Mouse (Mus musculus) ovary, adult 18-20 months (tissue): ENCODE measurements around the gene Clgn.

ENCODE experiments used
- DNase-seq: peaks from one replicate; pipeline ENCODE4 v3.0.0; 2022; ENCODE audit warnings: low spot score, mixed read lengths

The Clgn gene

DNA sequence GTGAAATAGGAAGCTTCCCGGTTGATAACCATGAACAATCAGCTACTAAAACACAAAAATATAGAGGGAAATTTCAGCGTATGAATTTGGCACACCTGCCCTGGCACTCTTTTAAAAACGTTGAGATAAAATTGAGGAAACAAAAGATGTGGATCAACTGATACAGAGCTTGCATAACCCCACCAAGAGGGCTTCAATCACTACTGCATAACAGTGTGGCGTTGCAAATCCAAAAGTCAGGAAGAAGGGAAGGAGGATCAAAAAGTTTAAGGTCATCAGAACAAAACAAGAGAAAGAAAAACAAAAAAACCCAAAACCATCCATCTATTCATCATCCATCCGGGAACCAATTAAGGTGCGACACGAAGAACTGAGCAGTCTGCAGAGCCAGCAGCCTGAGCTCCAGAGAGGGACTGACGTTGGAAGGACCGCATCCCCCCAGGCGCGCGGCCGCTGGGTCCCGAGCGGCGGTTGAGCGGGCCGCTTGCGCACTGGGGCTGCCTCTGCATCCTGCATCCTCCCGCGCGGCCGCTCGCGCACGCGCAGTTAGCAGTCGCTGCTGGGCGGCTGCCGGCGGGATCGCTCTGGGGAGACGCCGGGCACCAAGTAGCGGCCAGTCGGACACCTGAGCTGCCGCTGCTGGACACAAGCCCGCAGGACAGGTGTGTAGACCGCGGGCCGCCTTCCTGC, at the start of gene Clgn:
TSS of gene Clgn (plus strand) at position 552 of the 690 bp plus-strand sequence.
- no peak for DNase-seq

DNA sequence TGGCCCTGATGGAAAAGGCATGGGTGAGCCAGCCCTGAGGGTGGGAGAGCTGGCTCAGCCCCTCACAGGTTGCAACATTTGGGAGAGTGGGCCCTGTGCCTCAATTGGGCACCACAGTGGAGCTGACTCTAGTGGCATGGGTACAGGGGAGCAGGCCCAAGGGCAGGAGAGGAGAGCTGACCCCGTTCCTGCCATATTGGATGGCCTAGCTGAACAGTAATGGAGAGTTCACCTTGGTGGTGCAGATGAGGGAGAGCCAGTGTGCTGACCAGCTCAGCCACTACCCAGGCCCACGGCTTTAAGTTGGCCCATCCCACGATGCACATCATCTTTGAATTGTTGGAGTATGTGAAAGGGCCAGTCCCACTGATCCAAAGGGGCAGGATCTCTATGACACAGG, 47.6 kb upstream of the Clgn start:
- no peak for DNase-seq

DNA sequence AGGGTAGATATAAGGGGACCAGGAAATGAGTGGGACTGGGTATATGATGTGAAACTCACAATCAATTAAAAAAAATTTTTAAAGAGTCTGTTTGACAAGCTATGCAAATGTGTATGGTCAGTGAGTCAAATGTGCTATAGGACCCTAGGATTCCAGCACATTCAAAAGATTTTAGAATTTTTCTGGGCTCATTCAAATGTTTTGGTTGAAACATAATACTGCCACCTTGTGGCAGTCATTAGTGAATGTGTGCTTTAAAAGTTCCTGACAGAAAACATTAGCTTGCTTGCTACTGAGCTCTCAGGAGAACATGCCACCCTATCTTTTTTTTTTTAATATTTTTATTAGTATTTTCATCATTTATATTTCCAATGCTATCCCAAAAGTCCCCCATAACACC, 47.0 kb upstream of the Clgn start:
- no peak for DNase-seq

DNA sequence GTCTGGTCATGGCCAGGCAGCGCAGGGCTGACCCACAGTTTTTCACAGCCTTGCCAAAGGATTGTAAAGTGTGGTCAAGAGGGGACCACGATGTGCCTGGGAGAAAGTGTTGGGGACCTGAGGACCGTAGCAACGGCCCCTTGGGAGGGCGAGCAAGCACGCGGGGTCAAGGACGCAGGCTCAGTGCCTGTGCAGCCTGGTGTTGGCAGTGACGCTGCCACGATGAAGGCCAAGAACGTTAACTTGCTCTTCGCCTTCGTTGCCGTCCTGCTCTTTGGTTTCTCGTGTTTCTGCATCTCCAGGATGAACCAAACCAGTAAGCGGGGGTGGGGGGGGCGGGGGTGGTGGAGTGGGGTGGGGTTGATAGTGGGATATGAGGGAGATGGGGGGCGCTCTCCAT, 41.4 kb upstream of the Clgn start, which contains the start of gene Mgat4d:
TSS of gene Mgat4d (plus strand) at position 209 of the 400 bp plus-strand sequence.
- no peak for DNase-seq

DNA sequence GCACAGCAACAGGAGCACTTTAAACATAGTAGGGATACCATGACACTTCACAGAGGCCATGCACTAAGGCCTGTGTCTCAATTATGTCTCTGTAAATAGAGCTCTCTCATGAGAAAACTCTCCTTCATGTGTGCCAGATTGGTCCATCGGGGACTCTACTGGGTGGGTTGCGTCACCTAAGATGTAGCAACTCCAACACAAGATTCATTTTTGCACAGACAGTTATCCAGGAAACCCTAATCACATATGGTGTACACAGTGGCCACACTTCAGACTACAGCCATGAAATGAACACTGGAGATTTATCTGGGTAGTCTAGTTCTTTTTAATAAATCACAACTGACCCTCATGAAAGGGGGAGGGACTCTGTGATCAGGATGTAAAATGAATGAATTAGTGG, 38.4 kb upstream of the Clgn start:
- no peak for DNase-seq

DNA sequence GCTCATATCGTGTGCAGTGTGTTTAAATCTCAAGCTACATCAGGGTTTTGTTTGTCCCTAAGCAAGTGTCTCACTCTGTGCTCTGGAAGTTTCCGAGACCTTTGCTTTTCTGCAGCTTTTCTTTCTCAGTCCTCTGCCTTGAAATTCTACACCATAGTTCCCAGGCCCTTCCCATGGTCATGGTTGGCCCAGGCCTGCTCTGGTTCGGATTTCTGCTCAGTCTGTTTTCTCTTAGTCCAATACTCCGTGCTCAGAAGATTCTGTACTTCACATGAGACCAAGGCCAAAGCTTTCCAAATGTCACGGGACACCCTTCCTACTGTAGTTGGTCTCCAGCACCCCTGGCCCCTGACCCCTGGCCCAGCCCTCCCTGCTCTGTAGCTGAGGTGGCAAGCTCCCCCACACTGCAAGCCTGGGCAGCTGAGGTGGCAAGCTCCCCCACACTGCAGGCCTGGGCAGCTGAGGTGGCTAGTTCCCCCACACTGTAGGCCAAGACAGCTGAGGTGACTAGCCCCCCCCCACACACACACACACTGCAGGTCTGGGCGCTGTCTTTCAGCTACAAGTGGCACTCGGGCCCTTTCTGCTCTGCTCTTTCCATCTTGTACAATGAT, 26.4 kb upstream of the Clgn start:
- DNase-seq, result no peak

DNA sequence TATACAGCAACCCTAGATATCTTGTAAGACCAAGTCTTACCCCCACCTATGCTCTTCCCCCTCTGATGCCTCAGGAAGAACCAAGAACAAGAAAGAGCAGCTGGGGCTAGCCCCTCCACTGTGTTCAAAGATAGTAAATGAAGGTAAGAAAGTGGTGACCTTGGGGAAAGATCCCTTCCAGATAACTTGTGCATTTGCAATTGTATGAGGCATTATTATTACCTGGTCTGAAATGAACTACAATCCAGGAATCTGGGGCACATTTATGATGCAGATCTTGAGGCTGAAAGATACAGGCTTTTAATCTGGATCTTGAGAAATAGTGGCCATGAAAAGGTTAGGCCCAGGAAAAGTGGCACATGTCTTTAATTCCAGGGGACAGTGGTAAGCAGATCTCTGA, 12.4 kb upstream of the Clgn start:
- no peak for DNase-seq

DNA sequence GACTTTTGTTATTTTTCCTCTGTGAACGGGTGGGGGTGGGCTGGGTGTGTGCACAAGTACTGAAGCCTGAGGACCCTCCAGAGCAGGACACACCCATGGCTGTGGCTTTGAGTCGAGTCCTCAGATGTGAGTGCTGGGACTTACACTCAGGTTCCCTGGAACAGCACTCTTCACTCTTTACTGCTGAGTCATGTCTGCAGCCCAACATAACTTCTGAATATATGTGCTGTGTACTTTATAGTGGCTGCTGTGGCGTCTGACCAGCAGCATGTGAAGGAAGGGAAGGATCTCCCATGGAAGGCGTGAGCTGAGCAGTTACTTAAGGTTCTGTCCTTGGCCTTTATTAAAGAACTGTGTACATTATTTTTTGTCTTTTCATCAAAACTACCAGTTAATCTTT, 9.5 kb upstream of the Clgn start:
- DNase-seq, result no peak

DNA sequence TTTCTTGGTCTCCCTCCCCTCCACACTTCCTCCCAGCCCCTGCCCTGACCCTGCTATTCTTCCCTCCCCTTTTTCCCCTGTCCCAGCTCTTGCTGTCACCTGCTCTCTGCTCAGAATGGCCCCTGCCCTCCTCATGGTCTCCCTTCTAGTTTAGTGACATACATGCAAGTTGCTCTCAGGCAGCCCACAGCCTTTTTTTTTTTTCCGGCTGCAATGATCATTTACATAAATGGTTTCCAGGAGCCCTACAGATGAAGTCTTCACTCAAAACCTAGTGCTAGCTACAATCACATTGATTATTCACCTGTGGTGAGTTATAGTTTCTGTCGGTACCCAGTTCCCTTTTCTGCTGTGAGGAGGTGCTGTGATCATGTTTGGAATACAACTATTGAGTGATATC, 8.7 kb upstream of the Clgn start:
- no peak for DNase-seq

DNA sequence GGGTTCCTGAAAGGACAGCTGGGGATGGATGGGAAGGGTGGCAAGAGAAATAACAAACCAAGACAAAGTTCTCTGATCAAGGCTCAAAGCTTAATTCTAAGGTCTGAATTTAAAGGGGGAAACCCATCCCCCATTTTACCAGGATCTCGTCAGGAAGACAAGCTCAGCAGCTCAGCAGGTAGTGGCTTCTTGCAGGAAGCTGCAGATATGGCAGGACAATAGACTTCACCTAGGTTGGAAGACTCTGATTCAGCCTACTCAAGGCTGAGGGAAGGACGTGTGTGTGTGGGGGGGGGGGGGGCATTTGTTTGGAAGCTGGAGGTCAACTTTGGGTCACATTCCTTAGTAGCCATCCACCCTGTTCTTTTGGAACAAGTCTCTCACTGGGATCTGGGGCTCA, 6.8 kb upstream of the Clgn start:
- no peak for DNase-seq

DNA sequence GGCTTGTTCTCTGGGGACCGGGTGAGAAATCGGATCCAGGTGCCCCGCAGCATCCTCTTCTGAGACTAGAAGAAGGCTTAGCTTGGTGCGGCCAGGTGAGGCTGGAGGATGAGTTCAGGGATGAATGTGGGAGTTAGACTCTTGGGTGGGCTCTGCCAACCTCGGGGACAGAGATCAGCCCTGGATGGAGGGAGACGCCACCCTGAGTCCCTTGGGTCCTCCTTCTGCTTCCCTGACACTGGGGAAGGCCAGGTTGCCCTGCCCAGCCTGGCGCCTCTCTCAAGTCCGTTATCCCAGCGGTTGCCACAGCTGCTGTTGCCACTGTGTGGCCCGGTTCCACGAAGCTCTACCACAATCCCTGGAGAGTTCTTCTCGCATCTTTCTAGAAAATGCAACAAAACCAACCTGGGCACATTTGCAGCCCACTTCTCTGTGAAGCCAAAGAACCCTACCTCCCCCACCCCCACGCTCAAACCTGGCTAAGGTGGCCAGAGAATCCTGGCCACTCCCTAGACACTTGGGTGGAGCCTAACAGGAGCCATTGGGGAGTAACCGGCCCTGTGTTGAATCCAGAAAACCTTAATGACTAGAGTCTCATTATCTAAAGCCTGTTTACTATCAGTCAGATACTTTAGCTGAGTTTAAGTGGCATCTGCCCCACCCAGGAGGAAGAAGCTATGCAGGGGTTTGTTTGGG, 487 bp downstream of the Clgn start:
- no peak for DNase-seq

DNA sequence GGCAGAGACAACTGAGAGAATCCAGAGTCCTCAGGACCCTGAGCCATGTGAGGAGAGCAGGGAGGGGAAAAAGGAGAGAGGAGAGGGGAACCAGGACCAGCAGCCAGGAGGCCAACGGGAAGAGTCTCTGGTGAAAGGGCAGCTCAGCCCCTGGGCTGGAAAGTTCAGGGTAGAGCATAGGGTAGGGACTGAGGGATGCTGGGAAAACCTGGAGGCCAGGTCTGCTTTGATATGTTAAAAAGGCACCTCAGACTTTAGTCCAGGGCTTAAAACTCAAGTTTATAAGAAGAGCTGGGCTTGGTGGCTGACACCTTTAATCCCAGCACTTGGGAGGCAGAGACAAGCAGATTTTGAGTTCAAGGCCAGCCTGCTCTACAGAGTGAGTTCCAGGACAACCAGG, 2.9 kb downstream of the Clgn start:
- no peak for DNase-seq

DNA sequence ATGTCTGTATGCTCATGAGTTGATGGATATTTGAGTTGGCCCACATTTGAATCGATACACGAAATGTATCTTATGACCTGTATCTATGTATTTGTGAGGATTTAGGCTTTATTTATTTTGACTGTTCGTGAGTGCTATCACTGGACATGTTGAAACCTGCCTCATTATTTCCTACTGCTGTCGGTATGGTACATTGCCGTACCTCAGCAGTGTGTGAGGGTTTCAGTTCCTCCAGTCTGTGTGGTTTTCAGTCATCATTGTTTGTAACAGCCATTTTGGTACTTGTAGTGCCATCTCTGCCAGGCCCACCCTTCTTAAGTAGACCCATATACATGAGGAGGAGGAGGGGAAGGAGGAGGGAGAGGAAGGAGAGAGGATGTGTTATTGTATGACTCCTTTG, 4.7 kb downstream of the Clgn start:
- DNase-seq, result no peak

DNA sequence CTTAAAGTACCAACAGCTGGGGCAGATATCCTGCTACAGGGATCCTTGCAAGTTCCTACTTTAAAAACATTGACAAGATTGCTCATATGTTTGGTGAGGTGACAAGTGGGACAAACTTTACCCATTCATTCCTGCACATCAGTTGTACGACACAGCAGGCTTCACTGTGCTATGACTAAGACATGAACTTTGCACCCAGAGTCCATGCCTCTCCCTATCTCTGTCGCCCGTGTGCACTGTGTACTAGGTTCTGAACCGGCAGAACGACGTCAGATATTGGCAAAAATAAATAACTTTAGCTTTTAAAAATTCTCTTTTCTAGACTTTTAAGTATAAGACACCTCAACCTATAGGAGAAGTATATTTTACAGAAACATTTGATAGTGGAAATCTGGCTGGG, 7.0 kb downstream of the Clgn start:
- DNase-seq, result no peak

DNA sequence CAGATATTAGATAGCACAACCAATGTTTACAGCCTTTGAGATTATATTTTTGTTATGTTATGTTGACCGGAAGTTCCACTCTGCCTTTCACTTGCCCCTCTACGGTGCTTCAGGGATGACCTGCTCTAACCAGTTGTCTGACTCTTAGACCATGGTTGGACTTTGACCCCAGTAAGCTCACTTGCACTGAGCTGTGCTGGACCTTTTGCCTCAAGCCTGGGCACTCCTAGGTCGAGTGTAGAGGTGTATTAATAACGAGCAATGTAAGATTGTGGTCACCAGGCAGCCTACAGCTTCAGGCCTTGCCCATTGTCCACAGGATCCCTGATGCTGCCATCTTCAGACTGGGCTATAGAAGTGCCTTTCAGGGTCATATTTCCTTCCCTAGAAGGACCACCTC, 8.1 kb downstream of the Clgn start:
- DNase-seq, result no peak

DNA sequence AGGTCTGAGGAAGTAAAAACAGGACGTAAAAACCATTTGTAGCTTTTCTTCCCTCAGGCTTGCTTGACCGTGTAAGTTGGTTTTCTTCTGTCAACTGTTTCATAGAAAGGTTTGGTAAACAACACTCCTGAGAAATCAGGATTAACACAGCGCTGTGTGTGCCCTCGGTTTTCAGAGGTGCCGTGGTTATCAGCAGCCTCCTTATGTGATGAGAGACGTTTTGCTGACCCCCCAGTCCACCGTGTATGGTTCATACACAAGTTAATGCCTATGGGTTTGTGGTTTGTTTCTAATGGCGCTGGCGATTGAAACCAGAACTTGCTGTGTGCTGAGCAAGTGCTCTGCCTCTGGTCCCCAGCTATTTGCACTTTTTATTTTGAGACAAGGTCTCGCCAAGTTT, 15.9 kb downstream of the Clgn start:
- DNase-seq, result no peak

DNA sequence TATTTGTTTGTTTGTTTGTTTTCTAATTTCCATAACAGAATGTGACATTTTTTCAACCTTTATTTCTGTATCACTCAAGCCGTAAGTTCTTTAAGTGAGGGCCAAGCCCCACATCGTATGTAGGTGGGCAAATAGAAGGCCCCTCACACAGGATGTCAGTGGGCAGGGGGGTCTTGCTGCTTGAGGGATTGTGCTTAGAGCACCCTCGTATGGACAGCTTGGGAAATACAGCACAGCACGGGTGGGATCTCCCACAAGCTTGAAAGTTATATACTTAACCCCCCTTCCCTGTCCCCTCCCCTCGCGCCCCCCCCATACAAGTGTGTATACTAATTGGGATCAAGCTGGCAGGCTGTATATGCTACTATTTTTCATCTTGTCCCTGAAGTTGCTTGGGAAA, 17.2 kb downstream of the Clgn start:
- no peak for DNase-seq

DNA sequence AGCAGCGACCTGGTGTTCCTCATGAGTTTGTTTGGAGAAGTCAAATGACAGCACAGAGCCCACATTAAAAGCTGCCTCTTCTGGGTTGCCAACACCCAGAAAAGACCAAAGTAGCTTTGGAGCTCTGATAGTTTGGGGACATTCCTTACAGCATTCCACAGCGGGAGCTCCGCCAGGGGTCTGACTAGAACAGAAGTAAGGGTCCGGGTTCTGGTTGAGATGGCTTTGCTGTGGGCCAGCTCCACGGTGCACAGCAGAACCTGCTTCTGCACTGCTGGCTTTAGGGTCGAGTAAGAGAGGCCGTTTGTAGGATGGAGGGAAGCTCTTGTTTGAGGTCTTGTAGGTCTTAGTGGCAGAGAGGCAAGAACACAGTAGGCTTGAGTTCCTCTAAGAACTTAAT, 18.8 kb downstream of the Clgn start:
- no peak for DNase-seq

DNA sequence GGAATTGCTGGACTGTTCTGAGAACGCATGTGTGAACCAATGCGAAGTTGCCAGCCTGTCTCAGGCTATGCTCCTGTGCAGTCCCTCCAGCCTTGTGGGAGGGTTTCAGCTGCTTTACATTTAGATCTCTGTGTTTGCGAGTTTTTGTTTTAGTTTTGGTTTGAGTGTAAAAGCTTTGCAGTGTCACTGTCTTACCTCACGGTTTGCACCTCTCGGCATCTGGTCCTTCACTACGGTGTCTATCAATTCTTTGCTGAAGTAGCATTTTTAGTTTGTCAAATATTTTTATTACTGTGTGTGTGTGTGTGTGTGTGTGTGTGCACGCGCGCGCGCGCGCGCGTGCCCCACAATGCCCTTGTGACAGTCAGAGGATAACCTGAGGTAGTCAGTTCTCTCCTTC, 27.2 kb downstream of the Clgn start:
- DNase-seq, result no peak

DNA sequence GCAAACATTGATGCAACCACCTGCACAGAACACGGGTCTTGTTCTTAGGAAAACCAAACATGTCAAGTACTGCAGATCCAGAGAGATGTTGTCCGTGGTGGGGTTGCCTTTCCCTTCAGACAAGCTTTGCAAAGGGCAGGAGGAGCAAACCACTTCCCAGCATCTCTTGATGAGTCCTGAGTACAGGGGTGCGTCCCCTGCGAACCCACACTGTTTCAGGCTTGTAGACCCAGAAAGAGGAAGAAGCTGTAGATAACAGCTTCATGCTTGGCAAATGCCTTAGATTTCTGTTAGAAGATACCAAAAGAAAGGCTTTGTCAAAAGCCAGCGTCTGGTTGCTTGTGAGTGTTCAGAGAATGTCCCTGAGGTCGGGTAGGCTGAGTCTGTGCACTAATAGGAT, 28.3 kb downstream of the Clgn start:
- DNase-seq, result no peak

DNA sequence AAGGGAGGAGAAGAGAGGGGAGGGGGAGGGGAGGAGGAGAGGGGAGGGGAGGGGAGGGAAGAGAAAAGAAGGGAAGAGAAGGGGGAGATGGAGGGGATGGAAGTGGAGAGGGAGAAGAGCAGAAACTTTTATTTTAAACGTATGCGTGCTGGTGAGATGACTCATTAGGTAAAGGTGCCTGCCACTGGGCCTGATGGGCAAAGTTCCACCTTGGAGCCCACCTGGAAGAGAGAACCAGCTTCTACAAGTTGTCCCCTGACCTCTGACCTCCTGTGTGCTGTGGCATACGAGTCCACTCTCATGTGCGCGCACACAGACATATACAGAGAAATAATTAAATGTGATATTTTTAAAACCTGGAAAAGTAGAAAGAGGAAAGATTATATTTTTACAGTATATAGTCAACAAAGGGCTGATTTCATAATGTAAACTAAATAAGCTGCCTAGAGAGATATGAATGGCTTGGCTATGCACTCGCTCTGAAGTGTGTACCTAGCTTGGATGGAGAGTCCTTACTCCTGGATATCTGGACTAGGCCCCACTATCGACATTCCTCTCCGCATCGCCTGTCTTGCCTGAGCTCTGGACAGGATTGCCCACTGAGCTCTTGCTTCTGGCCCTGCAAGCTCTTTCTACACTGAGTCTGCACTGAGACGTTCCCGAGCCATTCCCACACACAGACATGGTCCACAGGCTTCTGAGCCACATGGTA, 29.3 kb downstream of the Clgn start:
- no peak for DNase-seq

DNA sequence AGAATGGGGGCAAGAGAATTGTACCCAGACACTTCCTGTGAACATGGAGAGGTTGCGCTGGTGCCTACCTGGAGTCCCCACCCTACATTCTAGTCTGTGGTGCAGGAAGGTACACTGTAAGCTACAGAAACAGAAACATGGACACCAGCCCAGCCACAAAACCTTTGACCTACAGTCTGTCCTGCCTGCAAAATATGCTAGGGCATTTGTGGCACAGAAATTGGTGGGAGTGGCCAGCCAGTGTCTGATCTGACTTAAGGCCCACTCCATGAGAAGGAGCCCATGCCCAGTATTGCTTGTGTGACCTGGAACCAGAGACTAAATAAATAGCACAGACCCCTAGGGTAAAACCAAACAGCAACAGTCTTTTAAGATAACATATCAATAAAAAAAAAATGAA, 31.7 kb downstream of the Clgn start:
- DNase-seq, result no peak
